Mouse (Mus musculus) forebrain, embryonic 12.5 days (tissue): ENCODE data around the gene Cxcl12. TPM values are rescaled to one million over a fixed set of nuclear protein-coding genes. Genes with fewer than 3 reads are reported as not detected.

ENCODE experiments used
- ATAC-seq: fragments of 200-750 bp; cut with Nextera tagmentation; 2 replicates; pipeline ENCODE4 v1.8.0; 2017; ENCODE audit warnings: moderate TSS enrichment; ENCODE audit not compliant: low FRiP score
- H3K27ac ChIP-seq: fragments of 300-500 bp; sonication (generic); 2 replicates; pipeline ENCODE4 v1.5.1; 2016; ENCODE audit warnings: mild to moderate bottlenecking
- H3K27me3 ChIP-seq: fragments of 300-500 bp; sonication (generic); 2 replicates; pipeline ENCODE4 v1.6.1; 2016; ENCODE audit warnings: mild to moderate bottlenecking
- H3K36me3 ChIP-seq: fragments of 300-500 bp; sonication (generic); replicated peaks from 2 replicates; pipeline ENCODE4 v1.6.1; 2016; ENCODE audit warnings: mild to moderate bottlenecking
- H3K4me1 ChIP-seq: fragments of 300-500 bp; sonication (generic); 2 replicates; pipeline ENCODE4 v1.6.1; 2016
- H3K4me2 ChIP-seq: fragments of 300-500 bp; sonication (generic); 2 replicates; pipeline ENCODE4 v1.6.1; 2016; ENCODE audit warnings: mild to moderate bottlenecking, moderate library complexity
- H3K4me3 ChIP-seq: fragments of 300-500 bp; sonication (generic); replicated peaks from 2 replicates; pipeline ENCODE4 v1.5.1; 2016; ENCODE audit warnings: mild to moderate bottlenecking
- H3K9ac ChIP-seq: fragments of 300-500 bp; sonication (generic); 2 replicates; pipeline ENCODE4 v1.6.1; 2016; ENCODE audit warnings: mild to moderate bottlenecking
- H3K9me3 ChIP-seq: fragments of 300-500 bp; sonication (generic); 2 replicates; pipeline ENCODE4 v1.6.1; 2016
- WGBS: fragments of 180-500 bp; shearing (Covaris S2); methylation state at CpG from one replicate; pipeline ENCODE4 v1.1.7; 2016; 5-methylcytosine and 5-hydroxymethylcytosine counted together
- polyA plus RNA-seq: library from polyadenylated mRNA; unstranded; fragments of >200 nt; fragmentation: Nextera tagmentation; extraction: Ambion mirVana; gene quantifications from 2 replicates; pipeline ENCODE4 v1.2.1, GENCODE M21; 2016

The Cxcl12 gene
- polyA plus RNA-seq, 1 experiment from 2014 or later, result 63.4 TPM

DNA sequence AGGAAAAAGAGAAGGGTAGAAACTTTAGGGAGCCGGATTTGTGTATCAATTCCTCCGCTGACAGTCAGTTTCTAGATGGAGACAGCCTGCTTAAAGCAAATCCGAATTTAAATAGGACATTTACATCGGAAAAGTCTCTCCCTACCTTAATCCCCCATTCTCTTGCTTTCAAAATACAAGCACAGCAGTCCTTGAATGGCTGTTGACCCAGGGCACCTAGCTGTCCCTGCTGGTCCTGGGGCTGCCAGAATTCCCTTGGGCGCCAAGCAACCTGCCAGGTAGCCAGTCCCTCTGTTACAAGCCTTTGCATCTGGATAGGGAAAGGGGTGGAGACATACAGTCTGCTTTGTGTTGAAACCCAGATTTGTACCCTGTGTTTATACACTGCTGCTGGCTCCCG is 12.0 kb downstream of the Cxcl12 start:
- Histone ChIP-seq H3K4me3 (no peak overlapping the region), H3K4me2 (no peak overlapping the region), H3K27ac (no peak overlapping the region), H3K27me3 (no peaks in the 10 kb centered on the region), H3K9ac (no peak overlapping the region), H3K9me3 (no peaks in the 10 kb centered on the region), H3K36me3 (no peaks in the 10 kb centered on the region), H3K4me1 (peaks cover 14% of the 10 kb centered on the region; the same call in 1 of the 2 replicates)
- ATAC-seq, result no peak
- 13% methylated on average over 6 of the region's 6 CpGs for WGBS

DNA sequence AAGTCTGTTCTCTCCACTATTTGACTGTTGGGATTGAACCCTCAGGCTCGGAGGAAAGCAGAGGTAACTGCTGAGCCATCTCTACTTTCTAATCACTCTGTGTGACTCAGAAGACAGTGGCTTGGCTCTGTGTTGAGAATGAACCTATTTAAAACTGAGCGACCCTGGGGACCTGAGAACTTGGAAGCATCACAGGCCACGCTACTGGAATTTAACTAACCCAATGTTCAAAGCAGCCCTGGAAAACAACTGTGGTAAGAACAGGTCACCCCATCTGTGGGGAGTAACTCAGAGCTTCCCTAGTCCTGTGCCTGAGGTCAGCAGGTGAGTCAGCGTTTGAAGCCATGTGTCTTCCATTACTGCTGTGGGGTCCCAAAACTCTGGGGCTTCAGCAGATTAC is 17.0 kb downstream of the Cxcl12 start:
- no peak for ATAC-seq
- 86% methylated on average over 4 of the region's 4 CpGs for WGBS
- H3K9me3 ChIP-seq, result no peaks in the 10 kb centered on the region
- H3K9ac ChIP-seq, result no peak overlapping the region
- no peak overlapping the region for H3K4me3 ChIP-seq
- H3K36me3 ChIP-seq, result no peaks in the 10 kb centered on the region
- no peak overlapping the region for H3K27ac ChIP-seq
- no peak overlapping the region for H3K4me2 ChIP-seq
- no peaks in the 10 kb centered on the region for H3K27me3 ChIP-seq
- H3K4me1 ChIP-seq, result peaks cover 3% of the 10 kb centered on the region; the same call in 1 of the 2 replicates

DNA sequence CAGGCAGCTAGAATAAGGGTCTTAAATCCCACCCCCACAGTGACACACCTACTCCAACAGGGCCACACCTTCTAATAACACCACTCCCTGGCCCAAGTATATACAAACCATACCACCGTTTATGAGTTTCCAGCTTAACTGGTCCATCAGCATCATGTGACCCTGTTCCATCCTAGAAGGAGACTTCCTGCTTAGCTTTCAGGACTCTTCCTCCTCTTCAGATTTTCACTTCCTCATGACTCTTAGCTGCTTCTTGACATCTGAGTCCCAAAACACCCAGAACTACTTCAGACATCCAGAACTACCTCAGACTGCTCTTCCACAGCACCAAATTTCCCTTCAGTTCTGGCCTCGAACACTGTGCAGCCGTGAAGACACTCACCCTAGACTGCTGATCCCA is 22.1 kb downstream of the Cxcl12 start:
- H3K4me1 ChIP-seq, result no peaks in the 10 kb centered on the region
- ATAC-seq, result no peak
- H3K36me3 ChIP-seq, result no peaks in the 10 kb centered on the region
- H3K9ac ChIP-seq, result no peak overlapping the region
- no peak overlapping the region for H3K4me3 ChIP-seq
- H3K9me3 ChIP-seq, result no peaks in the 10 kb centered on the region
- no peaks in the 10 kb centered on the region for H3K27me3 ChIP-seq
- 90% methylated on average over 3 of the region's 3 CpGs for WGBS
- H3K27ac ChIP-seq, result no peak overlapping the region
- H3K4me2 ChIP-seq, result no peak overlapping the region

DNA sequence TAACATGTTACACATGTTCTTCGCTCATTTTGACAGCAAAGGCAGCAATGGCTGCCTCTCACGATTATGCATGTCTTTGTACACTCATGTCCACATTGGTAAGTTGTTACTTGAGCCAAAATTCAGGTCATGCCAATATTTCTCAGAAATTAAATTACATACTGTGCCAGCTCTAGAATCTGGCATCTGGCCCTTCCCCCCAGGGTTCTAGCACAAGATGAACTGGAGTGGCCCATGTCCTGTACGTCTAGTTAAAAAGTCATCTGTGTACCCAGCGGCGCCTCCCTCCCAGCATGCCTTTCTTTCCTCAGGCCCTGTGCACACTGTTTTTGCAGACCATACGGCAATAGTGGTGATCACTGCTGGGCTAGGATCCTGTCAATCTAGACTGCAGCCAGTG is 23.4 kb downstream of the Cxcl12 start:
- Histone ChIP-seq H3K4me3 (no peak overlapping the region), H3K9me3 (no peaks in the 10 kb centered on the region), H3K27ac (no peak overlapping the region), H3K4me2 (no peak overlapping the region), H3K36me3 (no peaks in the 10 kb centered on the region), H3K4me1 (no peaks in the 10 kb centered on the region), H3K27me3 (no peaks in the 10 kb centered on the region), H3K9ac (no peak overlapping the region)
- ATAC-seq, result no peak
- 90% methylated on average over 6 of the region's 6 CpGs for WGBS

DNA sequence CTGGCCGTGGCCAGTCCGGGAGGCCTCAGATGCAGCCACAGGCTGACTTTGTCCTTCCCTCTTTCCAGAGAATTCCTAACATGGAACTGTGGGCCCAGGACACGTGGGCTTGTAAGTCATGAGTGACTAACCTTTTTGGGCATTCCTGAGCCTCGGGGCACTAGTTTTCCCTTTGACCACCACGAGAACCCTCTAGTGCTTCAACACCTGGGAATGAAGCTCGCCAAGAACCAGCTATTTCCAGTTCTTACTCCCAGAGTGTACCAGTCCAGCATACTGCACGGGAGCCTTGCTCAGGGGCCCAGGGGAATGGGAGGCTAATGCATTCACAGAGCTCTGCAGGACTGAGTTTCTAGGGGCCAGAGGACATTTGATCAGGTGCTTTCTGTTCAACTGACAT is 24.3 kb downstream of the Cxcl12 start:
- 87% methylated on average over 7 of the region's 7 CpGs for WGBS
- no peak overlapping the region for H3K4me2 ChIP-seq
- H3K27ac ChIP-seq, result no peak overlapping the region
- no peak overlapping the region for H3K4me3 ChIP-seq
- no peaks in the 10 kb centered on the region for H3K4me1 ChIP-seq
- H3K36me3 ChIP-seq, result no peaks in the 10 kb centered on the region
- no peak overlapping the region for H3K9ac ChIP-seq
- no peaks in the 10 kb centered on the region for H3K9me3 ChIP-seq
- no peak for ATAC-seq
- H3K27me3 ChIP-seq, result no peaks in the 10 kb centered on the region

DNA sequence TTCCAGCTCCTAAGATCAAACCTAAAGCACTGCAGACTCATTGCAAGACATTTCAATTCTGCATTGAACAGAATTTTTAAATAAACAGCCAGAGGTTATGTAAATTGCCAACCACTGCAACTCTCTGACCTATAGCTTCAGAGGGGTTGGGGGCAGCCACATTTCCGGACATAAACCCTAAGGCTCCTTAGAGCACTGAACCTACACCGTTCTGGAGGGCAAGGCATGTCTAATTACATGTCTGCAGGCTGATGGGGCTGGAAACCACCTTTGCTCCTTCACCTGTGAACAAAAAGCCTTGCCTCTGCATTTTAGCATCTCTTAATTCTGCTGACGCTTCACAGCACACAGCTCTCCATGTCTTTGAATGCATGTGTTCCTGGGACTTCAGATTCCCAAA is 26.9 kb downstream of the Cxcl12 start:
- Histone ChIP-seq H3K36me3 (no peaks in the 10 kb centered on the region), H3K4me3 (no peak overlapping the region), H3K4me1 (no peaks in the 10 kb centered on the region), H3K27me3 (no peaks in the 10 kb centered on the region), H3K4me2 (no peak overlapping the region), H3K27ac (no peak overlapping the region), H3K9ac (no peak overlapping the region), H3K9me3 (no peaks in the 10 kb centered on the region)
- WGBS, result 89% methylated on average over 3 of the region's 3 CpGs
- ATAC-seq, result no peak

DNA sequence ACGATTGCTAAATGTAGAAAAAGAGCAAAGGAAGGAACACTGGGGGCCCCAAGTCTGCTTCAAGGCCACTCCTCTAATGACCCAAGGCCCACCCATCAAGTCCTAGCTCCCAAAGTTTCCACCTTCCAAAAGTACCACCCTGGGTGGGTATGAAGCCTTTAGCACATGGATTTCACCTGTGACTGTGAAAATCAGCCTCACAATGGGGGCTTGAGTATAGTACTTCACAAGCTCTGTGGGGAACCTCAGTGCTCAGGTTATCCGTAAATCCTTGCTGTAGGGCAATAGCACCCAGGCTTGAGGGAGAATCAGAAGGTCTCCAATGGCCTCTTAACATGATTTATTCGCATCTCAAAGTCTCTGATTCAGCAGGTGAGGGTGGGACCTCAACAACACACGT is 30.5 kb downstream of the Cxcl12 start:
- Histone ChIP-seq H3K4me3 (no peak overlapping the region), H3K27ac (no peak overlapping the region), H3K4me2 (no peak overlapping the region), H3K27me3 (no peaks in the 10 kb centered on the region), H3K9ac (no peak overlapping the region), H3K36me3 (no peaks in the 10 kb centered on the region), H3K9me3 (no peaks in the 10 kb centered on the region), H3K4me1 (no peaks in the 10 kb centered on the region)
- ATAC-seq, result no peak
- 81% methylated on average over 4 of the region's 4 CpGs for WGBS

DNA sequence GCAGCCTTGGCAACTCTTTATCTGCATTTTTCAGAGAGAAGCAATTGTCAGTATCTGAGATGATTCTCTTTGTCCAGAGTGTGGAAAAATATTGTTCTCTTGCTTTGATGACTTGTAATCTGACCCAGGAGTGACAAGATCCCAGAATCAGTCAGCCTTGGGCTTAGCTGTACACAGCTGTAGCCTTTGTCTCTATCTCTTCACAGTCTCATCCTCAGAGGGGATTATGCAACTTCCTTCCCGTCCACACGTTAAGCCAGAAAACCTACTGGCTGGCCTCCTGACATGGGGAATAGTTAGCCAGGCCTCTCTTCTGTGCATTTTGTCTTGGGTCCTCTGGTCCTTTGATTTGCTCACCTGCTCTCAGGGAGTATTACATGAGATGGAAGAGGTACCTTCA is 31.4 kb downstream of the Cxcl12 start:
- Histone ChIP-seq H3K9me3 (no peaks in the 10 kb centered on the region), H3K27ac (no peak overlapping the region), H3K4me3 (no peak overlapping the region), H3K4me1 (no peaks in the 10 kb centered on the region), H3K9ac (no peak overlapping the region), H3K36me3 (no peaks in the 10 kb centered on the region), H3K27me3 (no peaks in the 10 kb centered on the region), H3K4me2 (no peak overlapping the region)
- no peak for ATAC-seq
- 43% methylated on average over 2 of the region's 2 CpGs for WGBS

DNA sequence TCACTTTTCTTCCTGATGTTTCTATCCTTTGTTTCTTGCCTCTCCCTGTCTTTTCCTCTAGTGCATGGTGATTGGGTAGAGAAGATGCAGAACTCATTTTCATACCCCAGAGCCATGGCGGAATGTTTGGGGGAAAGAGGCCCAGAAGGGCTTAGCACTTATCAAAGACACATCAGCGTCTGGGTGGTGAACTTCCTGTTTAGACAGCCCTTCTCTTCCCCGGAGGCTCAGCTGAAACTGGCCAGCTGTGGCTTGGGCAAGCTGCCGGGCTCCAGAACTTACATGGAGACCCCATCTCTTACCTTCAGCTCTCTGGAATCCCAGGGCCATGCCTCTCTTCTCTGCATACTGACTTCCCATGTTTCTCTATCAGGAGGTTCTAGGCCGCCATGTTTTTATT is 32.6 kb downstream of the Cxcl12 start:
- H3K36me3 ChIP-seq, result no peaks in the 10 kb centered on the region
- no peak overlapping the region for H3K9ac ChIP-seq
- H3K4me1 ChIP-seq, result no peaks in the 10 kb centered on the region
- no peaks in the 10 kb centered on the region for H3K27me3 ChIP-seq
- H3K4me2 ChIP-seq, result no peak overlapping the region
- no peak overlapping the region for H3K27ac ChIP-seq
- H3K9me3 ChIP-seq, result no peaks in the 10 kb centered on the region
- no peak for ATAC-seq
- WGBS, result 79% methylated on average over 5 of the region's 5 CpGs
- H3K4me3 ChIP-seq, result no peak overlapping the region

DNA sequence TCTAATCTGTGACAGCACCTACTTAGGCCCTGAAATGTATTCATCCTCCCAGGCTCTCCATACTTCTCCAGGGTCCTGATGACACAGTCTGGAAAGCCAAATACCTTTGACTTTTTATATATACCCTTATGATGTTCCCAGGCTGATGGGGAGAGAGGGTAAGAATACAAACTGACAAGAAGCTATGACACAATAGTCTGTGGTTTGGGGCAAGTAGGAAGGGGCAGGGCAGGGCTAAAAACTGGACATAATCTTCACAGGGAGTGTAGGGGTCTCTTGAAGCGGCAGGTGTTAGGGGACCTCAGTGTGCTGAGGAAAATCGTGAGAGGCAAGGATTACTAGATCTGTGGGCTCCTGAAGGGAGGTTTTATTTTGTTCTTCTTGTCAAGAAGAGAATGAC is 33.1 kb downstream of the Cxcl12 start:
- Histone ChIP-seq H3K9ac (no peak overlapping the region), H3K4me1 (no peaks in the 10 kb centered on the region), H3K27me3 (no peaks in the 10 kb centered on the region), H3K9me3 (no peaks in the 10 kb centered on the region), H3K4me3 (no peak overlapping the region), H3K4me2 (no peak overlapping the region), H3K36me3 (no peaks in the 10 kb centered on the region), H3K27ac (no peak overlapping the region)
- WGBS, result 74% methylated on average over 2 of the region's 2 CpGs
- ATAC-seq, result no peak

DNA sequence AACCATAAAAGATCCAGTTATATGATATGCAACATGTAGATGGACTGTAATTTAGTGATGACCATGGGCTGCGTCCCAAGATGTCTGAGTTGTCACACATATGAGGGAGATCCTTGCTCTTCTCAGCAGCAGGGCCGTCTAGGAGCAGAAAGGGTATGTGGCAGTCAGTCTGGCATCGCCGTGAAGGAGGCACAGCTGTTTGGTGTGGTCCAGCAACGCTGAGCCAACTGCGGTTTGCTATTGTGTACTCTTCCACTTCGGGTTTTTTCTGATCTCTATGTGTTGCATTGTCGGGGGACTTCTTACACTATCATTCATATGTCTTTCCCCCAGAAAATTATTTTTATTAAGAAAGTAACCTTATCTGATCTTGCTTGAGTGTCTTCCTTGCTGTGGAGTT is 33.5 kb downstream of the Cxcl12 start:
- H3K36me3 ChIP-seq, result no peaks in the 10 kb centered on the region
- no peak overlapping the region for H3K4me3 ChIP-seq
- 87% methylated on average over 8 of the region's 8 CpGs for WGBS
- H3K9me3 ChIP-seq, result no peaks in the 10 kb centered on the region
- H3K27me3 ChIP-seq, result no peaks in the 10 kb centered on the region
- H3K9ac ChIP-seq, result no peak overlapping the region
- H3K4me2 ChIP-seq, result no peak overlapping the region
- no peak overlapping the region for H3K27ac ChIP-seq
- no peak for ATAC-seq
- no peaks in the 10 kb centered on the region for H3K4me1 ChIP-seq

DNA sequence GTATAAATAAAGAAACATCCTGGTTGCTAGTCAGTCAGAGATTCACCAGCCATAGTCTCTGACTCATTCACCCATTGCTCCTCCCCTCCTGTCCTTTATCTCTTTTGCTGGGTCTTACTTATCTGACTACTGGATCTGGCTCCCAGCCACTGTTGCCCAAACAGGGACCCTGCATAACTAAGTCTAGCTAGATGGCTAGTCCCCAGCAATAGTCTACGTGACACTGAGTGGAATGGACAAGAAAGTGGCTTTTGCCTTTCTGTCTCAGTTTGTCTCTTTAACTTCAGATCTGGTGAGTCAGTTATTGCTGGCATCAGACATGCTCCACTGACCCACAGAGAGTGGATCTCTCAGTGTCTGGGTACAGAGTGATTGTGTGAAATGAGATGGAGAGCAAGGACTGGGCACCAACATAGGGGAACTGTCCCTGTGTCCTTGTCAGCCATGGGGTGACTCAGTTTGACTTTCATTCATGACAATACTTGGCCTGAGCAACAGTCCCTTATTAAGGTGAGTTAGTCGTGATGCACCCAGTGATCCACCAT is 34.6 kb downstream of the Cxcl12 start:
- no peak overlapping the region for H3K9ac ChIP-seq
- H3K27ac ChIP-seq, result no peak overlapping the region
- no peaks in the 10 kb centered on the region for H3K27me3 ChIP-seq
- H3K4me2 ChIP-seq, result no peak overlapping the region
- H3K4me3 ChIP-seq, result no peak overlapping the region
- WGBS, result 89% methylated on average over 2 of the region's 2 CpGs
- H3K36me3 ChIP-seq, result no peaks in the 10 kb centered on the region
- no peaks in the 10 kb centered on the region for H3K9me3 ChIP-seq
- no peaks in the 10 kb centered on the region for H3K4me1 ChIP-seq
- no peak for ATAC-seq

DNA sequence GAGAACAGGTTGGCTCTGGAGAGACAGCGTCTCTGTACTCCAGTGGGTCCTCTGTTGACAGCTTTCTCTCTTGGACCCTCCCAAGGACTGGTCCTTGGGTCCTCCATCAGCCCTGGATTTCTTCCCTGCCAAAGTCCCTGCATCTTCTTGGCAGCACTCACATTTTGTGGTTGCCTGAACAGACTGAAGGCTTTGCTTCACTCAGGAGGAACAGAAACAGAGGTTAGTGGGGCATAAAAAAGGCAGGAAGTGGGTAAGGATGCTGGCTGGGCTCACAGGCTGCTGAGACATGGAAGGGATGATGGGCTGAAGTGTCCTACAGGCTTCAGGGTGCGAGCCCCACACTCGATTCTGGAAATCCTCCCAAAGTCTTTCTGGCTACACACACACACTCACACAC is 35.8 kb downstream of the Cxcl12 start:
- no peak overlapping the region for H3K4me2 ChIP-seq
- H3K9ac ChIP-seq, result no peak overlapping the region
- 97% methylated on average over 3 of the region's 3 CpGs for WGBS
- H3K4me1 ChIP-seq, result no peaks in the 10 kb centered on the region
- H3K36me3 ChIP-seq, result no peaks in the 10 kb centered on the region
- no peaks in the 10 kb centered on the region for H3K27me3 ChIP-seq
- H3K9me3 ChIP-seq, result no peaks in the 10 kb centered on the region
- no peak for ATAC-seq
- no peak overlapping the region for H3K27ac ChIP-seq
- H3K4me3 ChIP-seq, result no peak overlapping the region

DNA sequence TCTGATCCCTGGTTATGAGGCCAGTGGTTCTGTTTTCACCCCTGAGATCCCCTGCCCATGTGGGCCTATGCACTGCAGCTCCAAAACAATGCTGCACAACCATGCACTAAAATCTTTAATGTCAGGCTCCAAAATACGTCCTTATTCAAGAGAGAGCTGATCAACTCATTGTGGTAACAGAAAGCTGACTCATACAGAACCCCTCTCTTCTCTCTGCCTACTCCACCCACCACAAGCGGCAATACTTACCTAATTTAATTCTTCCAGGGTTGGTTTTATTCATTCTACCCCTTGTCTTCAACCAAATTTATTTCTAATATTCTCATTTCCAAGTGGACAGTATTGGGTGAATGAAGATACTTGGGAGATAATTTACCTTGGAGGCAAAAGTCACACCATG is 38.5 kb downstream of the Cxcl12 start:
- Histone ChIP-seq H3K9me3 (no peaks in the 10 kb centered on the region), H3K36me3 (no peaks in the 10 kb centered on the region), H3K4me1 (no peaks in the 10 kb centered on the region), H3K27ac (no peak overlapping the region), H3K4me2 (no peak overlapping the region), H3K9ac (no peak overlapping the region), H3K27me3 (no peaks in the 10 kb centered on the region), H3K4me3 (no peak overlapping the region)
- ATAC-seq, result no peak
- 91% methylated on average over 2 of the region's 2 CpGs for WGBS
